Mouse (Mus musculus) lung, postnatal 0 days (tissue): Measurements from ENCODE around the gene Neurl3.

ENCODE experiments used
- CTCF ChIP-seq: IDR thresholded peaks from 2 replicates; pipeline ENCODE4 v1.5.1; 2016; ENCODE audit warnings: antibody characterized with exemption, mild to moderate bottlenecking
- EP300 ChIP-seq: IDR thresholded peaks from 2 replicates; pipeline ENCODE4 v1.6.1; 2016; ENCODE audit warnings: antibody characterized with exemption, mild to moderate bottlenecking, control low read depth

DNA sequence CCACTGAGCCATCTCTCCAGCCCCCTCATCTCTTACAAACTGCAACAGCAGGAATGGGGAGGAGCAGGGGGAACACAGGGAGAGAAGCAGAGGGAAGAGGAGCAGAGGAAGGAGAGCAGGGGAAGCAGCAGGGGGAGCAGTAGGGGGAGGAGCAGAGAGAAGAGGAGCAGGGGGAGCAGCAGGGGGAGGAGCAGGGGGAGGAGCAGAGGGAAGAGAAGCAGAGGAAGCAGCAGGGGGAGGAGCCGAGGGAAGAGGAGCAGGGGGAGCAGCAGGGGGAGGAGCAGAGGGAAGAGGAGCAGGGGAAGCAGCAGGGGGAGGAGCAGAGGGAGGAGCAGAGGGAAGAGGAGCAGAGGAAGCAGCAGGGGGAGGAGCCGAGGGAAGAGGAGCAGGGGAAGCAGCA, 15.8 kb downstream of the Neurl3 start:
- TF ChIP-seq CTCF (no peak), EP300 (no peak)
